Mouse (Mus musculus): ENCODE data around the gene Ccdc85c.

Ccdc85c gene

GRCm38 (mm10) chr12:108193878-108194277 lies 81.3 kb downstream of the Ccdc85c start:
- ATAC-seq (ENCODE audit: insufficient number of reproducible peaks, low FRiP score, low TSS enrichment), result no peak

GRCm38 (mm10) chr12:108187541-108188091 lies 87.6 kb downstream of the Ccdc85c start:
- ATAC-seq (ENCODE audit: insufficient number of reproducible peaks, low FRiP score, low TSS enrichment), result no peak; the same call in 1 of the 2 replicates

DNA sequence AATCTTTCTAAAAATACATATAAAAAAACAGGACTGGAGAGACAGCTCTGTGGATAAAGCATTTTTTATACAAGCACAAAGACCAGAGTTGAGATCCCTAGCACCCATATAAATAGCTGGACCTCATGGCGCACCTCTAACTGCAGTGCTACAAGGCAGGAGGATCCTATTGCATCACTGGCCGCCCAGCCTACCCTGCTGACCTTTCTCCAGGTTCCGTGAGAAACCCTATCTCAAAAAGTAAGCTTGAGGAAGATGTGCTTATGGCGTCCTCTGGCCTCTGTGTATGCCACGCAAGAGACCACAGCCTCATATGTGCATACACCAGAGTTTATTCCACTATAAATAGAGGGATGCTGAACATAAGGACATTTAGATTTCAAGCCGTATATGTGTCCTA lies 93.5 kb downstream of the Ccdc85c start:
- ATAC-seq (ENCODE audit: insufficient number of reproducible peaks, low FRiP score, low TSS enrichment), result no peak

GRCm38 (mm10) chr12:108179321-108180266 lies 95.6 kb downstream of the Ccdc85c start, which contains the start of gene Ccnk:
TSS of gene Ccnk (plus strand) at chr12:108179579.
- ATAC-seq (ENCODE audit: insufficient number of reproducible peaks, low FRiP score, low TSS enrichment), result peak; percentile 96

GRCm38 (mm10) chr12:108179246-108179320 lies 96.1 kb downstream of the Ccdc85c start, which contains the start of gene Setd3:
TSS of gene Setd3 (minus strand) at chr12:108179314.
- ATAC-seq (ENCODE audit: insufficient number of reproducible peaks, low FRiP score, low TSS enrichment), result no peak

GRCm38 (mm10) chr12:108178331-108179245 lies 96.6 kb downstream of the Ccdc85c start:
- peak; percentile 56 for ATAC-seq (ENCODE audit: insufficient number of reproducible peaks, low FRiP score, low TSS enrichment)

- ATAC-seq (ENCODE audit: insufficient number of reproducible peaks, low FRiP score, low TSS enrichment), result no peak
Measured at GRCm38 (mm10) chr12:108176366-108176765, 98.9 kb downstream of the Ccdc85c start.

- no peak for ATAC-seq (ENCODE audit: insufficient number of reproducible peaks, low FRiP score, low TSS enrichment)
Measured at GRCm38 (mm10) chr12:108174606-108175505, 100.4 kb downstream of the Ccdc85c start.

- ATAC-seq (ENCODE audit: insufficient number of reproducible peaks, low FRiP score, low TSS enrichment), result no peak
Measured at GRCm38 (mm10) chr12:108172639-108173038, 102.6 kb downstream of the Ccdc85c start.

DNA sequence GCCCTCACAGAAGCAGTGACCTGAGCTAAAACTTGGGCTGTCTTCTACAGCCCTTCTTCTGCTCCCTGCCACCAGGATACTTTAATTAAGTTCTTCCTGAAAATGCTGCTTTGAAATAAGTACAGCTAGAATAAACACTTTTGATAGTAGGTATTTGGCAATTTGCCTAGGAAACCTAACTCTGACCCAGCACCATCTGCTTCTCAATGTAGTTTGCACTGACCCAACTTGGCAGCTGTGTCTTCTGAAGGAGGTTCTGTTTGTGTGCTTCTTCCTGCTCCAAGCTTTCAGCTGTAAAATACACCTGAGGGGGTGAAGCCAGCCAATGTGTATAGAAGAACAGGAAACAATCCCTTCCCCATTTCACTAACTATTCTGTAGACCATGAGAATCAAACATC lies 103.9 kb downstream of the Ccdc85c start:
- no peak for ATAC-seq (ENCODE audit: insufficient number of reproducible peaks, low FRiP score, low TSS enrichment)

DNA sequence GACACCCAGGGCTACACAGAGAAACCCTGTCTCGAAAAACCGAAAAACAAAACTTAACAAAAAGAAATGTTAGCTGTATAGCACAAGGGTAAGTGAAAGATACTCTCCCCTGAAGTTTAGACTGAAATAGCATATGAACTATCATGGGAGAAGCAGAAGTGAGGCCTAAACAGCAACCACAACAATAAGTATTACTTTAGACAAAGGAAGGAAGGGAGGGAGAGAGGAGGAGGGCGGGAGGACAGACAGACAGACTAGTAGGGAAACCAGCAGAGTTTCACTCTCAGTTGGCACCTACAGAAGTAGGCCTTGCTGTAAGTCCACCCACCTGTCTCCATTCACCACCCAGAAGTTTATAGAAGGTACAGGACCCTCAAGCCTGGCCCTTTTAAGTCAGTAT lies 104.8 kb downstream of the Ccdc85c start:
- ATAC-seq (ENCODE audit: insufficient number of reproducible peaks, low FRiP score, low TSS enrichment), result no peak

DNA sequence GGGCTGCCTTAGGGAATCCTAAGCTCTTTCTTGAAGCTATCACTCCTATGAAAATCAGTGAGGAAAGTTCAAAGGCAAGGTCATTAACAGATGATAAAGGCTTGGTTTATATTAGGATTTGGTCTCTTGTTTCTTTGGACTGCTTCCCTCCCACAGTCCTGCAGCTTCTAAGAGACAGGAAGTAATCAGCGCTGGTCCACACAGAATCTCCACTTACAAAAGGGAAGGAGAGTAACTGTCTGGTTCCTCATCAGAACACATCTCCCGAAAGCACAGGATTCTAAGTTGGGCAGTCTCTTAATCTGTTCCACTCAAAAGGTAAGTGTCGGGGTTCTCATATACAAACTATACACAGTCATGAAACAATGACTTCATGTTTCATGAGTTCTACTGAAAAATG lies 106.3 kb downstream of the Ccdc85c start:
- no peak for ATAC-seq (ENCODE audit: insufficient number of reproducible peaks, low FRiP score, low TSS enrichment)

DNA sequence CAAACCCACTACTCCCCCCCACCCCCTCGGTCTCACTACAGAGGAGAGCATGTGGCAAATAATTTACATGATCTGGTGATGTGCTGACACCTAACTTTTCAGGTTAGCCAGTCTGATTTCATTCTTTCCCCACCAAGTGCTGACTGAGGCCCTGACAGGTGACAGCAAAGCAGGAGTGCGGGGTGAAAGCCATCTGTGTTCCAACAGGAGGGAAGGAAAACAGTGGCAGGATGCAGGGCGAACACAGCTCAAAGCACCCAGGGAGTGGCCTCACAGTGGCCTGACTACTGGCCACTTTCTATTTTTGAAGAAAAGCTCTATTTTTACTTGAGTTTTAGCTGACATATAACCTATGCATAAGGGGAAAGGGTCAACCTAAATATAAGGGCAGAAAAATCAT lies 111.5 kb downstream of the Ccdc85c start:
- peak; percentile 40; the same call in 1 of the 2 replicates for ATAC-seq (ENCODE audit: insufficient number of reproducible peaks, low FRiP score, low TSS enrichment)

DNA sequence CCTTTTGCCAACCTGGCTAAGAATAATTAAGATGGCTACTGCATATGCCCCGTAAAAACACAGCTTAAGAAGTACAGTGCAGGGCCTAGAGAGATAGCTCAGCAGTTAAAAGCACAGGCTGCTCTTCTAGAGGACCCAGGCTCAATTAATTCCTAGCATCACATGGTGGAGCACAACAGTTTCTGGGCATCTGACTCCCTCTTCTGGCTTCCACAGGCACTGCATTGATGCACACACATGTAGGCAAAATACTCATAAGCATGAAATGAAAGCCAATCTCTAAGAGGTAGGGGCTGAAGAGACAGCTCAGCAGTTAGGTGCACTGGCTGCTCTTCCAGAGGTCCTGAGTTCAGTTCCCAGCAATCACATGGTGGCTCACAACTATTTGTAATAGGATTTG lies 113.2 kb downstream of the Ccdc85c start:
- no peak for ATAC-seq (ENCODE audit: insufficient number of reproducible peaks, low FRiP score, low TSS enrichment)

- no peak for ATAC-seq (ENCODE audit: insufficient number of reproducible peaks, low FRiP score, low TSS enrichment)
Measured at GRCm38 (mm10) chr12:108159863-108160262, 115.4 kb downstream of the Ccdc85c start.

All from cerebellum, adult (tissue).